Mouse (Mus musculus): ENCODE measurements around the gene Adprm. TPM values are rescaled to one million over a fixed set of nuclear protein-coding genes. Genes with fewer than 3 reads are reported as not detected.
"Not testable (repeated sequence)": the region's sequence is repeated elsewhere in the genome, so short reads cannot be mapped to it uniquely, and the experiment has no call there.

The Adprm gene
- total RNA-seq (2021): 26.2 and 27.3 TPM in 2 replicates
- long read RNA-seq, transcript Adprm-201 (5 exons, 1,283 nt): major isoform, 12 of 38 reads
- long read RNA-seq, partial matches to known transcripts: 4 of 38 reads
- long read RNA-seq, other reads (novel, unspliced or antisense): 18 of 38 reads

- peak; percentile 86 for DNase-seq
These were observed at the start of gene Adprm, which contains the start of gene Sco1 for GRCm38 (mm10) chr11:67052321-67052952. Gene Adprm (minus strand): TSS chr11:67052594. Gene Sco1 (plus strand): TSS chr11:67052670.

GRCm38 (mm10) chr11:67101713-67102112 lies 49.3 kb upstream of the Adprm start:
- peak; percentile 25 for DNase-seq

GRCm38 (mm10) chr11:67100169-67100568 lies 47.8 kb upstream of the Adprm start:
- no peak for DNase-seq

DNA sequence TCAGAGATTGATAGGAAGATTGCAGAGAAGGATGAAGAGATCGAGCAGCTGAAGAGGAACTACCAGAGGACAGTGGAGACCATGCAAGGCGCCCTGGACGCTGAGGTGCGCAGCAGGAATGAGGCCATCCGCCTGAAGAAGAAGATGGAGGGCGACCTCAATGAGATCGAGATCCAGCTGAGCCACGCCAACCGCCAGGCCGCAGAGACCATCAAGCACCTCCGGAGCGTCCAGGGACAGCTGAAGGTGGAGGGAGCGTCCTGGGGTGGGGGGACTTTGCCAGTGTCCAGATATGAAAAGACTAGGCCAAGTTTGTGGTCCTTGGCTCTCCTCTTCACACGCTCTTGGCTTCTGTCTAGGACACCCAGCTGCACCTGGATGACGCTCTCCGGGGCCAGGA lies 46.8 kb upstream of the Adprm start:
- no peak for DNase-seq

DNA sequence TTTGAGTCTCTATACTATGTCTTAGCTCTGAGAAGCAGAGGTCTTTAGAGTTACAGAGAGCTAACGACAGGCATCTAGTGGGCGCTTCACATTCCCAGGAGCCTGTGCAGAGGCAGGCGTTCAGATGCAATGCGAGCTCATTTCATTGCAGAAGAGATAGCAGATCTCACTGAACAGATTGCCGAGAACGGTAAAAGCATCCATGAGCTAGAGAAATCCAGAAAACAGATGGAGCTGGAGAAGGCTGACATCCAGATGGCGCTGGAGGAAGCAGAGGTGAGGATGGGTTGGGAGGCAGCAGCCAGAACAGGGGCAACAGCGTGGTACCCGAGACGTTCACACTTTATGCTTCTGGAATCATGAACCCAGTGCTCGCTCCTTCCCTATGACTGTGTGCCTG lies 46.0 kb upstream of the Adprm start:
- DNase-seq: no peak

DNA sequence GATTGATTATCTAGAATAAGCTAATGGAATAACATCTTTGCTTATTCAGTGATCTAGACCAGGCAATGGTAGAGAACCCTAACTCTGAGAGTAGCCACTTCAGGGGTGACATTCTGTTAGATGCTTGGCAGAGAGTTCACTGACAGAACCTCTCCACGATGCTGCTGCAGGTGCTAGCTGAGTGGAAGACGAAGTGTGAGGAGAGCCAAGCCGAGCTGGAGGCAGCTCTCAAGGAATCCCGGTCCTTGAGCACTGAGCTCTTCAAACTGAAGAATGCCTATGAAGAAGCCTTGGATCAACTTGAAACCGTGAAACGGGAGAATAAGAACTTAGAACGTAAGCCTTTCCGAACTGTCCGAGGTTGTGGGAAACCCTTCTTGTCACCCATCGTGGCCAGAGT lies 45.3 kb upstream of the Adprm start:
- no peak for DNase-seq

DNA sequence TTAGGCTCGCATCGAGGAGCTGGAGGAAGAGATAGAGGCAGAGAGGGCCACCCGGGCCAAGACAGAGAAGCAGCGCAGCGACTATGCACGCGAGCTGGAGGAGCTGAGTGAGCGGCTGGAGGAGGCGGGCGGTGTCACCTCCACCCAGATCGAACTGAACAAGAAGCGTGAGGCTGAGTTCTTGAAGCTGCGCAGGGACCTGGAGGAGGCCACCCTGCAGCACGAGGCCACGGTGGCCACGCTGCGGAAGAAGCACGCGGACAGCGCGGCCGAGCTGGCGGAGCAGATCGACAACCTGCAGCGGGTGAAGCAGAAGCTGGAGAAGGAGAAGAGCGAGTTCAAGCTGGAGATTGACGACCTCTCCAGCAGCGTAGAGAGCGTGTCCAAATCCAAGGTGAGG lies 42.1 kb upstream of the Adprm start:
- DNase-seq: no peak

DNA sequence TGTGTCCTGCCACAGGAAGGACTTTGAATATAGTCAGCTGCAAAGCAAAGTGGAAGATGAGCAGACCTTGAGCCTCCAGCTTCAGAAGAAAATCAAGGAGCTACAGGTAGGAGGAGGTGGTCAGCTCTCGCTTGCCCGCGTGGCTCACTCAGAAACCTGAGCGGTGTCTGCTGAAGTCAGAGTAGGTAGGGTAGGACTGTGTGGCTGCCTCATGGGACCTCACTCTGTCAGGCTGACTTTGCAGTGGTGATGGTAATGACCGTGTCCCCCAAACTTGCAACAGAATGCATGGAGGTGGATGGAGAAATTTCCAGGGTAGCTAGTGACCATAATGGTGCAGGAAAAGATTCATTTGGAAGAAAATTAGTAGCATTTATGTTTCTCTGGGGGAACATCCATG lies 41.3 kb upstream of the Adprm start:
- no peak for DNase-seq

GRCm38 (mm10) chr11:67093201-67093600 lies 40.8 kb upstream of the Adprm start:
- DNase-seq: no peak

DNA sequence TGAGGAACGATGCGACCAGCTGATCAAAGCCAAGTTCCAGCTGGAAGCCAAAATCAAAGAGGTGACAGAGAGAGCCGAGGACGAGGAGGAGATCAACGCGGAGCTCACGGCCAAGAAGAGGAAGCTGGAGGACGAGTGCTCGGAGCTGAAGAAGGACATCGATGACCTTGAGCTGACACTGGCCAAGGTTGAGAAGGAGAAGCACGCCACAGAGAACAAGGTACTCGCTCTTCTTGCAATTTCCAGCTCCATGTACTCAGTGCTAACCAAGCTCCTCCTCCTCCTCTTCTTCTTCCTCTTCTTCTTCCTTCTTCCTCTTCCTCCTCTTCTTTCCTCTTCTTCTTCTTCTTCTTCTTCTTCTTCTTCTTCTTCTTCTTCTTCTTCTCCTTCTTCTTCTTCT lies 40.0 kb upstream of the Adprm start:
- not testable (repeated sequence) for DNase-seq

- no peak for DNase-seq
These were observed 34.8 kb upstream of the Adprm start for GRCm38 (mm10) chr11:67087225-67087624.

- DNase-seq: no peak
These were observed 34.2 kb upstream of the Adprm start for GRCm38 (mm10) chr11:67086467-67087164.

GRCm38 (mm10) chr11:67085489-67085888 lies 33.1 kb upstream of the Adprm start:
- peak; percentile 55 for DNase-seq

GRCm38 (mm10) chr11:67083712-67084340 lies 31.4 kb upstream of the Adprm start:
- no peak for DNase-seq

GRCm38 (mm10) chr11:67083239-67083638 lies 30.8 kb upstream of the Adprm start:
- DNase-seq: no peak

DNA sequence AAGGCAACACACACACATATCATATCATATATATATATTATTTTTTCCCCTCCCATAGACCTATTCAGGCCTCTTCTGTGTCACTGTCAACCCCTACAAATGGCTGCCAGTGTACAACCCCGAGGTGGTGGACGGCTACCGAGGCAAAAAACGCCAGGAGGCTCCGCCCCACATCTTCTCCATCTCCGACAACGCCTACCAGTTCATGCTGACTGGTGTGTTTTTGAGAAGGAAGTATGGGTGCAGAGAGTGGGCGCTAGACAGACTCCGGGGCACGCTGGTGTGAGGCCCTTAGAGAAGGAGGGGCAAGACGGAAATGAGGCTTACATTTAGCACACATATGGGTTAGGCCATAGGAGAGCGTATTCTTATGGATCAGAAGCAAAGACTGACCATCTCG lies 30.4 kb upstream of the Adprm start:
- no peak for DNase-seq

DNA sequence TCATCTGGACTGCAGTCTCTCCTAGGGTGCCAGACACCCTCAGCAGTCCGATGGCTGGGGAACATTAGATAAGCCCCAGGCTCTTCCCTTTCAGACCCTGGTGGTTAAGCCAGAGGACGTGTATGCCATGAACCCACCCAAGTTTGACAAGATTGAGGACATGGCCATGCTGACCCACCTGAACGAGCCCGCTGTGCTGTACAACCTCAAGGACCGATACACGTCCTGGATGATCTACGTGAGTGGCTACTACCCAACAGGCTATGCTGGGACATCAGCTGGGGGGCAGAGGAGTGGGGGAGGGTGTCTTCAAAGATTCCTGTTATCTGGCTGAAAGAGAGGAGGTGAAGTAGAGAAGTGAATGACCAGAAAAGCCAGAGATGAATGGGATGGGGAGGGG lies 29.8 kb upstream of the Adprm start:
- DNase-seq: no peak

DNA sequence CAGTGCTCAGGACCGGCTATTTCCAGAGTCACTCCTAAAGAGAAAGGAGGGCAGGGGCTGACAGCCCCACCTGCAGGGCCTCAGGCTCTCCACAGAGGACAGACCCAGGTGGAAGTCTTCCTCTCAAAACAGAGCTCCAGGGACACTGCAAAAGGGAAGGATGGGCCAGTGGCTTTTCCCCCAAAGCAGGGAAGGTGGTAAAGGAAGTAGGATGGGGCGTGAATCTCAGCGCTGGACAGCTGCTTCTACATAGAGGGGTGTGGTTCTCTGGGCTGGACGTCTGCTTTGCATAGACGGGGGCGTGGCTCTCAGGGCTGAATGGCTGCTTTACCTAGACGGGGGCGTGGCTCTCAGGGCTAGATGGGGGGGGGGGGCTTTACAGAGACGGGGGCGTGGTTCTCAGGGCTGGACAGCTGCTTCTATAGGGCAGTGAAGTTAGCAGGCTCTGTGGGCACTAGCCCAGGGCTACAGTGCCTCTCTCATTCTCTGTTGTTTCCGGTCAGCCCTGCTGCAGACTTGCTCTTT lies 28.8 kb upstream of the Adprm start:
- peak; percentile 9 for DNase-seq

DNA sequence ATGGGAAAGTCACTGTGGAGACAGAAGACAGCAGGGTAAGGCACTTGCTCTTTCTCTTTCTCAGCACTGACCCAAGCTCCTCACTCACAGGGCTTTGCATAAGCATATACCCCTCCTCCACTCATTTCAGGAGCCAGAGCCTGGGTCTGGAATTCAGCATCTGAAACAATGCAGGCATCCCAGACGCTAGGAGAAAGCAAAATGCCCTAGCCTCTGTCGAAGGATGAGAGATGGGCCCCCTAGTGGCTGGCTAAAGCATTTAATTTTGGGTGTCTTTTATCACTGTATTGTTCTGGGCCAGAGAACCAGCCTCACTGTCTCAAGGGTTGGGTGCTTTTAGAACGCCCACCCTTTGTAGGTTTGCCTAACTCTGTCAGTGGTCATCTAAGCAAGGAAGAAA lies 27.8 kb upstream of the Adprm start:
- DNase-seq: peak; percentile 58

DNA sequence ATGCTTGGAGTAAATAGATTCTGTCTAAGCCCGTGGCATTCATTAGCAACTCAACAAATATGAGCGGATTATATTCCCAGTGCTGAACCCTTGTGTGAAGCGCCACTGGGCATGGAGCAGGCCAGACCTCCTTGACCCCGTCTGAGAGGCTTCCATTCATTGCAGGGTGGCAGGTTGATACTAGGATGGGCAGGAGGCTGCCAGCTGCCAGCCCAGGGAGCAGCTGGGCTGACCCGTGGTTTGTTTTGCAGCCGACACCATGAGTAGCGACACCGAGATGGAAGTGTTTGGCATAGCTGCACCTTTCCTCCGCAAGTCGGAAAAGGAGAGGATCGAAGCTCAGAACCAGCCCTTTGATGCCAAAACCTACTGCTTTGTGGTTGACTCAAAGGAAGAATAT lies 27.3 kb upstream of the Adprm start:
- no peak for DNase-seq

DNA sequence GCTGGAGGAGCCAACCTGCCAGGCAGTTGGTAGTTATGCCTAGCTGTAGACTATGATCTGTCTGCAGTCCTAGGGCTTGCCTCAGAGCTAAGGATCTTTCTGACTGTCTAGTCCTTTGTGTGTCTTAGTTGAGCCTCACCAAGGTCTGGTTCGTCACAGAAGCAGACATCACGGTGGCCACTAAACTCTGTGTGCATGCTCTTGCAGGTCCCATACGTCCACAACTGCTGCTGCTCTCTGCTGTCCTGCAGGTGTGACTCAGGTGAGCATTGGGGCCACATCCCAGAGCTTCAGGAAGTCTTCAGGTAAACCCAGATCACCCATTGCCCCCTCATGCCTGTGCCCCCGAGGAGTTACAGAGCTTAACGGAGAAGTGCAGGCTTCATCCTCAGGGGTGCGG lies 26.5 kb upstream of the Adprm start:
- DNase-seq: no peak

DNA sequence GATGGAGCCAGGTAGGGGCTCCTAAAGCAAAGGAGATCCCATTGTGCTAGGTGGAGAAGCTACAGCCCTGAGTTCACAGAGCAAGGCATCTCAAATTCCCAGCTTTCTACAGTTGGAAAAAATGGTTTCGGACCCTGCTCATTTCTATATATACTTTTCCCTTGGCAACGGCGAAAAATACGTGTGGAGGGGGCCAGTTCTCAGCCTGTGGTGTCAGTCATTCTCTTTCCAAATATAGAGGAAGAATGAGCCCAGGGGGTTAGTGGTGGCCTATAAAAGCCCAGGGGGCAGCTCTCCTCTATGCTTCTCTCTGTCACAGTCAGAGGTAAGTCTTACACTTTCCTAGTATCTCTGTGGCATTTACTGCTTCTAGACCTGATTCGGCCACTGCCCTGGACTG lies 25.6 kb upstream of the Adprm start, which contains the start of gene Myh3:
TSS of gene Myh3 (plus strand) at position 301 of the 400 bp plus-strand sequence.
- DNase-seq: no peak

GRCm38 (mm10) chr11:67077435-67077834 lies 25.0 kb upstream of the Adprm start:
- no peak for DNase-seq
